Mouse (Mus musculus): ENCODE results near the gene Gpx5. TPM values are rescaled to one million over a fixed set of nuclear protein-coding genes. Genes with fewer than 3 reads are reported as not detected.

The Gpx5 gene
- total RNA-seq (2021): not detected
- long read RNA-seq, experiment 1: 0 reads
- long read RNA-seq, experiment 2: 0 reads

- no peak for DNase-seq
Measured at GRCm38 (mm10) chr13:21292631-21293030, at the start of gene Gpx5. Gpx5 (minus strand) TSS chr13:21292731.

GRCm38 (mm10) chr13:21327424-21327823, 34.9 kb upstream of the Gpx5 start:
- peak; percentile 6 for DNase-seq

- DNase-seq: peak; percentile 90
Measured at GRCm38 (mm10) chr13:21326657-21327211, 34.2 kb upstream of the Gpx5 start.

GRCm38 (mm10) chr13:21326191-21326590, 33.7 kb upstream of the Gpx5 start:
- no peak for DNase-seq

GRCm38 (mm10) chr13:21323405-21323804, 30.9 kb upstream of the Gpx5 start:
- no peak for DNase-seq

GRCm38 (mm10) chr13:21322509-21323375, 30.2 kb upstream of the Gpx5 start:
- DNase-seq: peak; percentile 15

GRCm38 (mm10) chr13:21321890-21322494, 29.5 kb upstream of the Gpx5 start:
- peak; percentile 5 for DNase-seq

- no peak for DNase-seq
Measured at GRCm38 (mm10) chr13:21320262-21320661, 27.7 kb upstream of the Gpx5 start.

- no peak for DNase-seq
Measured at GRCm38 (mm10) chr13:21313903-21314302, 21.4 kb upstream of the Gpx5 start.

GRCm38 (mm10) chr13:21312854-21313253, 20.3 kb upstream of the Gpx5 start:
- DNase-seq: no peak

GRCm38 (mm10) chr13:21311926-21312325, 19.4 kb upstream of the Gpx5 start, which contains the start of gene Gpx6:
Gpx6 (plus strand) TSS chr13:21312125.
- no peak for DNase-seq

- no peak for DNase-seq
Measured at GRCm38 (mm10) chr13:21309788-21310187, 17.3 kb upstream of the Gpx5 start.

- no peak for DNase-seq
Measured at GRCm38 (mm10) chr13:21304483-21305066, 12.0 kb upstream of the Gpx5 start.

GRCm38 (mm10) chr13:21298557-21298956, 6.0 kb upstream of the Gpx5 start:
- no peak for DNase-seq

GRCm38 (mm10) chr13:21279559-21279958, 13.0 kb downstream of the Gpx5 start:
- peak; percentile 89 for DNase-seq

- no peak for DNase-seq
Measured at GRCm38 (mm10) chr13:21279076-21279475, 13.5 kb downstream of the Gpx5 start.

- no peak for DNase-seq
Measured at GRCm38 (mm10) chr13:21276551-21276950, 16.0 kb downstream of the Gpx5 start.

GRCm38 (mm10) chr13:21275815-21276550, 16.5 kb downstream of the Gpx5 start:
- peak; percentile 75 for DNase-seq

GRCm38 (mm10) chr13:21275021-21275814, 17.3 kb downstream of the Gpx5 start:
- peak; percentile 20 for DNase-seq

GRCm38 (mm10) chr13:21268262-21268661, 24.3 kb downstream of the Gpx5 start:
- DNase-seq: no peak

GRCm38 (mm10) chr13:21267541-21267940, 25.0 kb downstream of the Gpx5 start:
- no peak for DNase-seq
